Mouse (Mus musculus) liver, embryonic 14.5 days (tissue): ENCODE data around the gene Tm2d3. TPM values are rescaled to one million over a fixed set of nuclear protein-coding genes. Genes with fewer than 3 reads are reported as not detected.

Source experiments
- ATAC-seq: fragments of 200-750 bp; cut with Nextera tagmentation; 2 replicates; pipeline ENCODE4 v1.8.0; 2017; ENCODE audit warnings: moderate number of reproducible peaks, mild to moderate bottlenecking, moderate library complexity; ENCODE audit not compliant: insufficient read depth
- DNase-seq, 3 experiments: peaks; one replicate each; pipeline ENCODE4 v3.0.0-alpha.2; 2012 to 2013; ENCODE audit warnings: low read depth in 3 of 3, low spot score in 3 of 3
- H3K27ac ChIP-seq: fragments of 300-500 bp; sonication (generic); 2 replicates; pipeline ENCODE4 v1.5.1; 2014; ENCODE audit warnings: moderate library complexity, mild to moderate bottlenecking, control low read depth, inconsistent platforms
- H3K27me3 ChIP-seq: fragments of 300-500 bp; sonication (generic); 2 replicates; pipeline ENCODE4 v1.6.1; 2014; ENCODE audit warnings: mild to moderate bottlenecking, low read length, moderate library complexity; ENCODE audit not compliant: control insufficient read depth, insufficient read depth
- H3K36me3 ChIP-seq: fragments of 300-500 bp; sonication (generic); replicated peaks from 2 replicates; pipeline ENCODE4 v1.6.1; 2014; ENCODE audit warnings: low read depth; ENCODE audit not compliant: control insufficient read depth, insufficient read depth
- H3K4me1 ChIP-seq, 2 experiments: fragments of 200-500 bp in 1 of 2; fragments of 300-500 bp in 1 of 2; sonication (generic) in 1 of 2; replicated peaks; 2 replicates each; pipeline ENCODE4 v1.6.1; 2012 to 2014; ENCODE audit warnings: antibody characterized with exemption in 1 of 2, inconsistent platforms in 1 of 2, low read length in 1 of 2; ENCODE audit not compliant: control insufficient read depth in 2 of 2, insufficient read depth in 2 of 2
- H3K4me2 ChIP-seq: fragments of 300-500 bp; sonication (generic); 2 replicates; pipeline ENCODE4 v1.6.1; 2014; ENCODE audit warnings: low read depth, mild to moderate bottlenecking, control low read depth, moderate library complexity
- H3K4me3 ChIP-seq, 2 experiments: fragments of 200-500 bp in 1 of 2; fragments of 300-500 bp in 1 of 2; sonication (generic) in 1 of 2; 2 replicates each; pipeline ENCODE4 v1.5.1; 2012 to 2014; ENCODE audit warnings: low read depth in 2 of 2, low read length in 2 of 2, mild to moderate bottlenecking in 2 of 2, control low read depth in 1 of 2, inconsistent platforms in 1 of 2, moderate library complexity in 1 of 2; ENCODE audit not compliant: insufficient read depth in 1 of 2
- H3K9ac ChIP-seq: fragments of 300-500 bp; sonication (generic); replicated peaks from 2 replicates; pipeline ENCODE4 v1.6.1; 2014; ENCODE audit warnings: mild to moderate bottlenecking, control low read depth, moderate library complexity
- H3K9me3 ChIP-seq: fragments of 300-500 bp; sonication (generic); 2 replicates; pipeline ENCODE4 v1.6.1; 2016; ENCODE audit warnings: low read length, mixed read lengths; ENCODE audit not compliant: control insufficient read depth
- CTCF ChIP-seq: IDR thresholded peaks from 2 replicates; pipeline ENCODE4 v1.5.1; 2016; ENCODE audit warnings: antibody characterized with exemption, low read depth, control low read depth
- EP300 ChIP-seq: IDR thresholded peaks from 2 replicates; pipeline ENCODE4 v1.6.1; 2016; ENCODE audit warnings: antibody characterized with exemption, low read depth
- WGBS: fragments of 180-500 bp; shearing (Covaris S2); extraction: QIAGEN DNeasy Blood & Tissue Kit; methylation state at CpG from one replicate; pipeline ENCODE4 v1.1.7; 2014; ENCODE audit not compliant: insufficient replicate concordance; 5-methylcytosine and 5-hydroxymethylcytosine counted together
- polyA plus RNA-seq, 2 experiments: library from polyadenylated mRNA; depleted of rRNA in 1 of 2; stranded (reverse) in 1 of 2; unstranded in 1 of 2; fragments of >200 nt; fragmentation: Nextera tagmentation in 1 of 2; extraction: Ambion mirVana in 1 of 2; gene quantifications; 2 replicates each; pipeline versions ENCODE4 v1.2.1 to v1.2.3; 2012 to 2014

Gene Tm2d3
- polyA plus RNA-seq, 2 experiments, result 34.3 to 34.6 TPM

DNA sequence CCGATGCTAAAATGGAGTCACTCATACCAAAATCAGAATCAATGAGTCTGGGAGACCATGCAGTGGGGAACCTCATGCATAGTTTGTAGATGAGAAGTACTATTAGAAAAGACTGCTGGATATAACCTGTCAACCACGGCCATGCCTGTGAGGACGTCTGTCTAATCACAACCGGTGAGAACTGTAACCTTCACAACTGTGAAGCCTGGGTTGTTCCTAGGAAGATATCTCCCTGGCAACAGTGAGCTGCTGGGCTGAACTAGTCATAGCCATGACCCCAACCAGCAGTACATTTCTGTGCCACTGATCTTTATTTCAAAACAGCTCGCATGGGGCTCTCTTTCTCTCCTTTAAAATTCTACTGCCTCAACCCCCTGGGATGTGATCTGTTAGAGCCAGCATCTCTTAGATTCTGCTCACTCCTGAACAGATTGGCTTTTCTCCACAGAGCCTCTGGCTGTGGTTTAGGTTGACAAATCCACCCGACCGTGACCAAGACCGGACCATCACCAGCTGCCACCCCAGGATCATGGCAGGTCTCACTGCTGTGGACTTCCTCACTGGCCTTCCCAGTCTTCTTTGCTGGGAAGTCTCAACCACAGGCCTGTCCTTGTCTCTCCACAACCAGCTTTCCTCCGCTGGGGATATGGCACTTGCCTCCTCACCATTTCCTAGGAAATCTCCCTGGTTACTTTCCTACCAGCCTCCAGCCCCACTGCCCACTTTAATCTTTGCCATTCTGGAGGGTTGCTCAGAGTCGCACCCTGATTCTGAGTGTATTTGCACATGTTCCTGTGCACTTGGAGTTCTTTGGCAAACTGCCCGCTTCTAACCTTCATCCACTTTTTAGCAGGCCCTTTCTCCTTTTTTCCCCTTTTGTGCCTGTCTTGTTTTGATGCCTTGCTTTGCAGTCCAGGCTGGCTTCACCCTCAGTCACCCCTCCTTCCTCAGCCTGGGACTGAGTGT, 57.3 kb downstream of the Tm2d3 start:
- Histone ChIP-seq H3K4me1 (no peaks in the 10 kb centered on the region), H3K4me3 (no peak overlapping the region), H3K36me3 (no peaks in the 10 kb centered on the region), H3K4me2 (no peak overlapping the region), H3K27me3 (no peaks in the 10 kb centered on the region), H3K9me3 (no peaks in the 10 kb centered on the region), H3K9ac (no peak overlapping the region), H3K27ac (no peak overlapping the region)
- no peak for DNase-seq
- 65% methylated on average over 11 of the region's 11 CpGs for WGBS
- ATAC-seq, result no peak
- no peak for TF ChIP-seq EP300
- no peak for TF ChIP-seq CTCF

Other genes starting within 250 kb of the Tm2d3 start
- 4.1 and 4.9 TPM in 2 replicates for gene Tjp1, start 163.4 kb upstream of the Tm2d3 start, polyA plus RNA-seq (2012; rRNA removed)
- gene Tjp1, start 163.4 kb upstream of the Tm2d3 start, polyA plus RNA-seq (2014; fragmentation: Nextera tagmentation; extraction: Ambion mirVana), result 1.9 and 3.2 TPM in 2 replicates
- 6.3 and 10.7 TPM in 2 replicates for gene Tarsl2, start 46.3 kb upstream of the Tm2d3 start, polyA plus RNA-seq (2012; rRNA removed)
- 18.2 and 22.9 TPM in 2 replicates for gene Tarsl2, start 46.3 kb upstream of the Tm2d3 start, polyA plus RNA-seq (2014; fragmentation: Nextera tagmentation; extraction: Ambion mirVana)
- 1.2 and 1.5 TPM in 2 replicates for gene Pcsk6, start 170.6 kb downstream of the Tm2d3 start, polyA plus RNA-seq (2012; rRNA removed)
- 0.57 and 0.88 TPM in 2 replicates for gene Pcsk6, start 170.6 kb downstream of the Tm2d3 start, polyA plus RNA-seq (2014; fragmentation: Nextera tagmentation; extraction: Ambion mirVana)